Mouse (Mus musculus) testis, adult 2 months (tissue): ENCODE measurements around the gene Sema6d.

ENCODE experiments used
- CTCF ChIP-seq: fragments of 200-500 bp; IDR thresholded peaks from 2 replicates; pipeline ENCODE4 v1.5.1; 2012; ENCODE audit warnings: low read depth, mild to moderate bottlenecking, inconsistent platforms, low read length, moderate library complexity; ENCODE audit not compliant: control insufficient read depth, insufficient read depth, insufficient replicate concordance
- POLR2A ChIP-seq: fragments of 200-500 bp; IDR thresholded peaks from 2 replicates; pipeline ENCODE4 v1.6.1; 2012; ENCODE audit warnings: low read depth, mild to moderate bottlenecking, inconsistent platforms, low read length, moderate library complexity; ENCODE audit not compliant: control insufficient read depth

- TF ChIP-seq POLR2A (no peak), CTCF (no peak)
Measured at GRCm38 (mm10) chr2:124583561-124583960, 493.8 kb downstream of the Sema6d start.
